Mouse (Mus musculus) C2C12 (cell line): ENCODE measurements around the gene Vwa3b.

ENCODE experiments used
- CTCF ChIP-seq: IDR thresholded peaks from one replicate; pipeline ENCODE4 v1.5.1; 2011; ENCODE audit not compliant: control insufficient read depth, insufficient read depth, insufficient read length
- MAX ChIP-seq: IDR thresholded peaks from one replicate; pipeline ENCODE4 v1.6.1; 2011; ENCODE audit warnings: mild to moderate bottlenecking, control low read depth
- MYOG ChIP-seq: IDR thresholded peaks from one replicate; pipeline ENCODE4 v1.6.1; 2011; ENCODE audit not compliant: control insufficient read depth, insufficient read length; ENCODE audit errors: extremely low read depth
- USF1 ChIP-seq: IDR thresholded peaks from one replicate; pipeline ENCODE4 v1.6.1; 2011; ENCODE audit warnings: low read depth, mild to moderate bottlenecking, control low read depth, moderate library complexity

- TF ChIP-seq CTCF, result no peak
- TF ChIP-seq USF1, result no peak
- no peak for TF ChIP-seq MAX
- no peak for TF ChIP-seq MYOG
Measured at GRCm38 (mm10) chr1:37145966-37146365, 119.6 kb downstream of the Vwa3b start.
